Mouse (Mus musculus) CD8-positive naive resting alpha-beta T cell, adult 2 months (primary cell): ENCODE data around the gene Neu2.

Experiments used
- DNase-seq, 2 experiments: peaks; one replicate each; pipeline ENCODE4 v3.0.0; 2022; ENCODE audit warnings: low read depth in 2 of 2, low spot score in 2 of 2

Gene Neu2

GRCm38 (mm10) chr1:87614576-87615295 lies 105.0 kb downstream of the Neu2 start:
- no peak for DNase-seq

DNA sequence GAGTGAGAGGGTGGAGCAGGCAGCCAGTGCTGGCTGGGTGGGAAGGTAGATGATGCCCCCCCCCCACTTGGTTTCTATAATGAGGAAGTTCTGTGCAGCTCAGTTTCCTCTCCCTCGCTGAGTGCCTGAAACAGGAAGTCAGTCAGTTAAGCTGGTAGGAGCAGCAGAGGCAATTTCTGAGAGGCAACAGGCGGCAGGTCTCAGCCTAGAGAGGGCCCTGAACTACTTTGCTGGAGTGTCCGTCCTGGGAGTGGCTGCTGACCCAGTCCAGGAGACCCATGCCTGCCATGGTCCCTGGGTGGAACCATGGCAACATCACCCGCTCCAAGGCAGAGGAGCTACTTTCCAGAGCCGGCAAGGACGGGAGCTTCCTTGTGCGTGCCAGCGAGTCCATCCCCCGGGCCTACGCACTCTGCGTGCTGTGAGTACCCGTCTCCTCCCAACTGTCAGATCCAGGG lies 110.6 kb downstream of the Neu2 start, which contains the start of gene Inpp5d:
Inpp5d (plus strand) TSS at position 102 of the 458 bp plus-strand sequence.
- peak; percentile 45 to 48 for DNase-seq

GRCm38 (mm10) chr1:87620693-87621092 lies 111.0 kb downstream of the Neu2 start:
- no peak for DNase-seq

GRCm38 (mm10) chr1:87621146-87621857 lies 111.6 kb downstream of the Neu2 start:
- DNase-seq: no peak

DNA sequence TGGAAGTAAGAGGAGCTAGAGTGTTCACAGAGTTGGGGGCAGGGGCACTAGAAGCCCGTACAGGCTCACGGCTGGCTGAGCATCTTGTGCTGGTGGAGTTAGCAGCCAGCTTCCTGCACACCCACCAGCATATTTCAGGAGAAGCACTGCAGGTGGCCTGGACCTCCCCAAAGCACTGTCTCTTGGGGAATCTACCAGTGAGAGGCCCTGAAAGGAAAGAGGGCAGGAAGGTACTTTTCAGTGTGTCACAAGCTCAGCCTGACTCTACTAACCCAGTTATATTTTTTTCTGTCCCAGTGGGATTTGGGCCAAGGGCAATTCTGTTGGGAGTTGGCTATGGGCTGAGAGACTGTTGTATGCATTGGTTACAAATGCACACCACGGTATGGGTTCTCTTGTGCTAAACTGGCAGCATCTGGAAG lies 112.2 kb downstream of the Neu2 start:
- no peak for DNase-seq

GRCm38 (mm10) chr1:87623977-87624666 lies 114.4 kb downstream of the Neu2 start:
- no peak for DNase-seq

DNA sequence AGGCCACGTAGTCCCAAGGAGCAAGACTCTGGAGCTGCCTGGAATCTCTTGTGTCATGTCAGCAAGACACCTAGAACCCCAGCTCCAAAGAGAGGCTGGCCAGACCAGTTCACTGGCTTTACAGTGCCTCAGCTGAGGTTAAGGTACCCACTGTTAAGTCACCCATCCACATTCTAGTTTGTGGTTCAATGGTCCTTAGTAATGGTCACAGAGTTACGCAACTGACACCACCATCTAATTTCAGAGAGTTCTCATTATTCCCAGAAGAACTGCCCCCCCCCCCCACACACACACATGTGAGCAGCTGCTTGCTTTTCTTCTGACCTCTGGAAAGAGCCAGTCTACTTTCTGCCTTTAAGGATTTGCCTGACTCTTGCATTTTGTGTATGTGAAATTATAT lies 115.1 kb downstream of the Neu2 start:
- no peak for DNase-seq

DNA sequence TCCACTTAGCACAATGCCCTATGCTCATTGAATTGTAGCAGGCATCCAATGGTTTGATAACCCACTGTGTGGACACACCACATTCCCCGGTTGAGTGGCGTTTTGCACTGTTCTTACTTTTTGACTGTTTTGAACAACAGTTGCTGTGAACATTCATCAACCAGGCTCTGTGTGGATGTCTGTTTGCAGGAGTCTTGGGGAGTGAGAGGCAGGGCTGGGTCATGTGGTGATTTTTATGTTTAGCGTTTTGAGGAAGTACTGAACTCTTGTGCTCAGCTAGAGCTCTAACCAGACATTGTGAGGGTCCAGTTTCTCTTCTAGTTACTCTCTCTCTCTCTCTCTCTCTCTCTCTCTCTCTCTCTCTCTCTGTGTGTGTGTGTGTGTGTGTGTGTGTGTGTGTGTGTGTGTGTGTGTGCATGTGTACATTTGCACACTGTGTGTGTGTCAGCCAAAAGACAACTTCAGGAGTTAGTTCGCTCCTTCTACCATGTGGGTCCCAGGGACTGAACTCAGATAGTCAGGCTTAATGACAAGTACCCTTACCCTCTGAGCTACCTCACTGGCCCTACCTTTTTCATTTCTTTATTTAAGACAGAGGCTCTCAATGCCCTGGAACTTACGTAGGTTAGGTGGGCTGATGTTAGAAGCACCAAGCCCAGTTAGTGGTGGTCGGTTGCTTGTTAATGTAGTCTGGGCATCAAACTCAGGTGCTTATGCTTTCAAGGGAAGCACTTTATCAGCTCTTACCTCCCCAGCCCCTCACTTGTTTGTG lies 115.8 kb downstream of the Neu2 start:
- no peak for DNase-seq

DNA sequence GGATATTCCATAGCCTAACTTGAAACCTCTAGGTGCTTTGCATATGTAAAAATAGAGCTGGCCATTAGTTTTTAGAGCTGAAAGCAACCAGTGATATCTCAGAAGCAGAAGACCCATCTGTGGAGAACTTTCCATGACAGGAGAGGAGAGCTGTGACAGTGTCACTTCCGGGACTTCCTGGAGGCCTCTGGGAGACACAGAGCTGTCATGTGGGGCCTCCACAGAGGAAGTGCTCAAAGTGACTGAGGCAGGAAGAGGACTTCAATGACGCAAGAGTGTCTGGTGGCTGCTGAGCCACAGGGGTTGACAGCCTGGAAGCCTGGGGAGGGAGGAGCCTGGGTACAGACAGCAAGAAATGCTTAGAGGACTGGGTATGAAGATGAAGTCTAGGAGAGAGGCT lies 116.7 kb downstream of the Neu2 start:
- peak; percentile 81 to 84 for DNase-seq

DNA sequence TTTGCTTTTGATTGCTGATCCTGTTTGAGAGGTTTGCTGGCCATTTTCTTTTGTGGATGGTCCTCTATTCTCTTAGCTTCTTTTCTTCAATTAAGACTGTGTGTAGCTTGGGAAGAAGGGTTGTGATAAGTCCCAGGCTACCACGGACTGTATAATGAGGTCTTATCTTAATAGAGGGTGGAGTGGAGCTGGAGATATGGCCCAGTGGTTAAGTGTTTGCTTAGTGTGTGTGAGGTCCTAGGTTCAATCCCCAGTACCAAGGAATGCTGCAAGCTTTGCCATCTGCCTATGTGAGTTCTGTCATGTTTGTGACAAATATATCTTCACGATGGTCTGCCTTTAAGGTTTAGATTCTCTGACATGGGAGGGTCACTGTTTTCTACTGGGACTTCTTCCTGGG lies 118.4 kb downstream of the Neu2 start:
- no peak for DNase-seq

DNA sequence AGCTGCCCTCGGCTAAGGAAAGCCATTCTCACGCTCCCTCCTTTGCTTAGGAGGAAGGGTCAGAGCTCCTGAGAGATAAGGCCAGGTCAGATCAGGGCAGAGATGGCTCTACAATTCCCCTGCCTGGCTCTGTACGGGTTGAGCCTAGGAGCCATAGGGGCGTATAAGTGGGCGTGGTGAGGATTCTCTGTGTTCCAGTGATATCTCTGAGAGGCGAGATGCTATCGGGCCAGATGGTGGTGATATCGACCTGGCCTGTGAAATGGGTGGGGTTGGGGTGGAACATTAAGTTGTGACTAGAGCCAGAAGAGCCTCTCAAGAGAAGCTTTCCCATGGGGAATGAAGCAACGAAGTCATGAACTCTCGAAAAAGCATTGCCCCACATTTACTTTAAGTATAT lies 121.9 kb downstream of the Neu2 start:
- no peak for DNase-seq

DNA sequence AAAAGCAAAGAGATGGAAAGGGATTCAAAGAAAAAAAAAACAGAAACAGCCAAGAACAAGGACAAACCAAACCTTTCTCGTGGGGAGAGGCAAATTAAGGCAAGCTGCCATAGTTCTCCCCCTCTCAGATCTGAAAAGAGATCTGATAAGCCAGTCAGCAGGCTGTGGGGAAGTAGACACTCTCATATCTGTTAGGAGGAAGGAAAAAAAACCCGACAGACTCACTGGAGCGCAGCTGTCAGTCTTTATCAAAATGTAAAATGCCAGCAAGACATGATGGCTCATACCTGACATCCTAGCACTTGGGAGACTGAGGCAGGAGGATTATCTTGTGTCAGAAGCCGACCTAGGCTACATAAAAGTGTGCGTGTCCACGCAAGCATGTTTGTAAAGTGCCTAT lies 122.5 kb downstream of the Neu2 start:
- DNase-seq: no peak

DNA sequence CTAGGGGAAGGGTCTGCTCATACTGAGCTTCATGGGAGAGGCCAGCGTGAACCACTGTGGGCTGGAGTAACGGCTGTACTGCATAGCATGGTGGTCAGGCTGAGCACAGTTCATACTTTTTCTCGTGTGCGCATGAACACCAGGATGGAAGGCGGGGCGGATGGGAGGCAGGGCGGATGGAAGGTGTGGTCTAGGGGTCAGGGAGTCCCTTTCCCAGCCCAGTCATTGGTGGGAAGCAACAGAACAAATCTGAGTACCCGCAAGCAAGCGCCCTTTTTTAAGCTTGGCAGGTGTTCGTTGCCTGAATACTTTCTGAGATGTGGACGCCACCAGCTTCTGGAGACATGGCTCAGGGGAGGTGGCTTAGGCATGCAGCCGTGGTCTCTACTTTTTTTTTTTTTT lies 127.0 kb downstream of the Neu2 start:
- no peak for DNase-seq

- DNase-seq: peak; percentile 72
These were observed 127.6 kb downstream of the Neu2 start for GRCm38 (mm10) chr1:87637121-87637877.

DNA sequence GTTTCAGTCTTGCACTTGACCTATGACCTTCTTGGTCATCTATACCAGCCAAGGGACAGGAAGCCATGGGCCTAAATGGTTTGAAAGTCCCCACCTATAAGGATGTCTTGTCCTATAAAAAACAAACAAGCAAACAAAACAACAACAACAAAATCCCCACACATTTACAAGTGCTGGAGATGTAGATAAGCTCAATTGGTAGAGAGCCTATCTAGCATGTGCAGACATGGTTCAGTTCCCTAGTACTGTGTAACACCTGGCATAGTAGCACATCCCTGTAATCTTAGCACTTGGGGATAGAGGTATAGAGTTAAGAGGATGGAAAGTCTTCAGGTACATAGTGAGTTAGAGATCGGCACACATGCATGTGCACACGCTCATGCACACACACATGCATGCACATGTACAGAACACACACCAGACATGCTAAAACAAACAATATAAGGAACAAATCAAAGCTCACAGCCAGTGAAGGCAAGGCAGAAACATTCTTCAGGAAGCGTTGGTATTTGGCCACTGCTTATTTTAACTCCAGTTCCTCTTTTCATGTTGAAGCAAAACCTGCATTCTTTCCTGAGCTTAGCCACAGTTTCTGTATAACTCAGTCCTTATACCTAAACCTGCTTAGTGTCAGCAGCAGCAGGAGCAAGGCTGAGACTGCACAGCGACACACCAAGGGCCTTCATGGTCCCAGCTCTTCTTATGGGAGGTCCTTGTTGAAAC lies 128.3 kb downstream of the Neu2 start:
- DNase-seq: no peak

DNA sequence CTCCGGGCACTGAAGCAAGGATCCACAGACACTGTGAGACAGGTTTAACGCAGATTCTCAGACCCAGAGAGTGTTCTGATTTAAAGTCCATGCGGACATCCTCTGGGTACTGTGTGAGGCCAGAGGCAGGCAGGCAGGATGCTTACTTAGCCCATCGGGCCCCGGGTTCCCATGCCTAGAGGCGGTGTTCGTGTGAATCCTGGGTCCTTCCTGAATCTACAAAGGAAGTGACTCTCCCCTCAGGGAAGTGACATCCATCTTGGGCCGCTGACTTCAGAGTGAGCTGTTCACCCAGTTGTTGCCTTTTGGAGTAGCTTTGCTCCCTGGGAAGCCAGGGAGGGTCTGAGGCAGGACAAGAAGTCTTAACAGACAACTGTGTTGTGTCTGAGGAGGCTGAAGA lies 130.0 kb downstream of the Neu2 start:
- DNase-seq: no peak

DNA sequence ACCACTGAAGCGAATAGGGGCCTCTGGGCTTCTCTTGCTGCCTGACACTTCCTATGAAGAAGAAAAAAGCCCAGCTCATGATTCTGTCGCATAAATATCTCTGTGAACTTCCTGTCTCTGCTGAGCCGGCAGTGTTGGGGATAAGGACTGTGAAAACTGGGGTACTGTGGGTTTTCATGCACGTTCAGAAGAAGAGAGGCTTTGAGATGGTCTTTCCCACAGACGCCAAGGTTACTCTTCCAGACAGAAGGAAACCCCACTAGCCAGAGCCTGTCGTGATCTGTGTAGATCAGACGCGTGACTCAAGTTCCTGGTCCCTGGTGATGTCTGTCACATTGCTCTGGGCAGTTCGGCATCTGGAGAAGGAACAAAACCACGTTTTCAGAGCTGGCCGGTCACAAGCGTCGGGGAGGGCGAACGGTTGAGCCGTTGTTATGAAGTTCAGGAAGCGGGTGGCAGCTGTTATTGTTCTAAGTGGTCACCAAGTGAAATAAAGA lies 130.5 kb downstream of the Neu2 start:
- peak in 1 of 2 experiments; percentile 14 for DNase-seq

DNA sequence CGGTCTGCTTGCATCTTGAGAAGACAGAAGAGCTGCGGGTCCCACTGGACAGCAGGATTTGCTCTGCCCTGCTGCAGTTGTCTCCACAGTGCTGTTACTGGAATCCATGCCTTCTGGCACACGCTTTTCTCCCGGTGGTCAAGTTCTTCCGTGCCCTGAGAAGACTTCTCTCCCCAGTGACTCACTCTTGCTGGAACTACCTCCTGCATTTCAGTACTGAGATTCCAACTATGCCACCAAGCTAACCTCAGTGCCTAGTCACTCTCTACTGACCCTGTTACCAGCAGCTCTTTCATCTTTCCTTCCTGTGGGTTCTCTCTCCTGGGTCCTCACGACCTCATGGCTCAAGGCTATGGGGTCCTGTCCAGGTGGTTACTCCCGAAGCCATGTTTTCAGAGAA lies 133.3 kb downstream of the Neu2 start:
- DNase-seq: no peak

GRCm38 (mm10) chr1:87645041-87645440 lies 135.4 kb downstream of the Neu2 start:
- no peak for DNase-seq

- DNase-seq: no peak
These were observed 136.1 kb downstream of the Neu2 start for GRCm38 (mm10) chr1:87645748-87646147.
